Mouse (Mus musculus): ENCODE results near the gene Dnm3.
A peak's percentile ranks its signal among the peaks of the same experiment; 100 is the strongest.

Gene Dnm3

GRCm38 (mm10) chr1:162477246-162478209 is at the start of gene Dnm3:
Gene Dnm3 (minus strand): TSS chr1:162478034.
- peak; percentile 87 for DNase-seq (ENCODE audit: low spot score)

GRCm38 (mm10) chr1:162515116-162515515 is 37.3 kb upstream of the Dnm3 start:
- DNase-seq (ENCODE audit: low spot score), result no peak

- no peak for DNase-seq (ENCODE audit: low spot score)
Measured at GRCm38 (mm10) chr1:162510013-162510356, 32.2 kb upstream of the Dnm3 start.

GRCm38 (mm10) chr1:162509329-162510012 is 31.6 kb upstream of the Dnm3 start:
- peak; percentile 64 for DNase-seq (ENCODE audit: low spot score)

GRCm38 (mm10) chr1:162508211-162509005 is 30.6 kb upstream of the Dnm3 start:
- no peak for DNase-seq (ENCODE audit: low spot score)

GRCm38 (mm10) chr1:162506516-162506915 is 28.7 kb upstream of the Dnm3 start:
- DNase-seq (ENCODE audit: low spot score), result no peak

- DNase-seq (ENCODE audit: low spot score), result no peak
Measured at GRCm38 (mm10) chr1:162505649-162506048, 27.8 kb upstream of the Dnm3 start.

- DNase-seq (ENCODE audit: low spot score), result no peak
Measured at GRCm38 (mm10) chr1:162476531-162477080, 1.2 kb downstream of the Dnm3 start.

- DNase-seq (ENCODE audit: low spot score), result no peak
Measured at GRCm38 (mm10) chr1:162472949-162473348, 4.9 kb downstream of the Dnm3 start.

- DNase-seq (ENCODE audit: low spot score), result no peak
Measured at GRCm38 (mm10) chr1:162471089-162471488, 6.7 kb downstream of the Dnm3 start.

GRCm38 (mm10) chr1:162469752-162470280 is 8.0 kb downstream of the Dnm3 start:
- no peak for DNase-seq (ENCODE audit: low spot score)

GRCm38 (mm10) chr1:162463676-162464075 is 14.2 kb downstream of the Dnm3 start:
- no peak for DNase-seq (ENCODE audit: low spot score)

- no peak for DNase-seq (ENCODE audit: low spot score)
Measured at GRCm38 (mm10) chr1:162458711-162459110, 19.1 kb downstream of the Dnm3 start.

GRCm38 (mm10) chr1:162456861-162457260 is 21.0 kb downstream of the Dnm3 start:
- DNase-seq (ENCODE audit: low spot score), result no peak

GRCm38 (mm10) chr1:162456406-162456805 is 21.4 kb downstream of the Dnm3 start:
- no peak for DNase-seq (ENCODE audit: low spot score)

- peak; percentile 18 for DNase-seq (ENCODE audit: low spot score)
Measured at GRCm38 (mm10) chr1:162453578-162453977, 24.3 kb downstream of the Dnm3 start.

- no peak for DNase-seq (ENCODE audit: low spot score)
Measured at GRCm38 (mm10) chr1:162453030-162453429, 24.8 kb downstream of the Dnm3 start.

GRCm38 (mm10) chr1:162449161-162449909 is 28.5 kb downstream of the Dnm3 start:
- DNase-seq (ENCODE audit: low spot score), result no peak

- DNase-seq (ENCODE audit: low spot score), result no peak
Measured at GRCm38 (mm10) chr1:162444805-162445204, 33.0 kb downstream of the Dnm3 start.

GRCm38 (mm10) chr1:162439576-162439975 is 38.3 kb downstream of the Dnm3 start:
- no peak for DNase-seq (ENCODE audit: low spot score)

- DNase-seq (ENCODE audit: low spot score), result no peak
Measured at GRCm38 (mm10) chr1:162436672-162437071, 41.2 kb downstream of the Dnm3 start.

Data from urinary bladder, postnatal 14 days (tissue).